ENCODE assay signal across 8 mouse cellular contexts in genomic region chr10:24711071-24711470, GRCm38 (mm10). TPM values are rescaled to one million over a fixed set of nuclear protein-coding genes. Genes with fewer than 3 reads are reported as not detected.
DNase-seq lines count a peak whose midpoint lies in the region; ATAC-seq and TF ChIP-seq lines count a peak whose summit lies in the region.

No protein-coding gene starts in this region.

- TF ChIP-seq POLR2A in cortical plate, adult 2 months (IDR thresholded peaks at IDR 0.05; ENCODE audit: extremely low read depth, insufficient read depth, low read length), result no peak

- ATAC-seq in hindbrain, embryonic 16.5 days, result 0 out of 2 replicates have a peak, but pooled peaks have one; percentile 28

- H3K9ac ChIP-seq in hindbrain, embryonic 16.5 days (ENCODE audit: low read depth, low read length), result peak overlapping the region; percentile 80; the same call in 1 of the 2 replicates

- H3K4me2 ChIP-seq in hindbrain, embryonic 16.5 days (ENCODE audit: low read length), result peak overlapping the region; percentile 97

- no peaks in the 10 kb centered on the region for H3K36me3 ChIP-seq in hindbrain, embryonic 16.5 days (ENCODE audit: control insufficient read depth, insufficient read depth, low read length)
- H3K36me3 ChIP-seq in megakaryocyte, embryonic 14.5 days (replicated peaks; ENCODE audit: low read length), result no peaks in the 10 kb centered on the region

- DNase-seq in layer of hippocampus, adult 2 months (ENCODE audit: low spot score in 2 of 2), result no peak
- no peak for DNase-seq in layer of hippocampus, postnatal 14 days (ENCODE audit: low spot score in 2 of 2)
- DNase-seq in adrenal gland, postnatal 4 days (ENCODE audit: low spot score in 2 of 2), result no peak
- no peak for DNase-seq in adrenal gland, postnatal 10 days
- no peak for DNase-seq in ovary, postnatal 14 days (ENCODE audit: low spot score)

- H3K27me3 ChIP-seq in hindbrain, embryonic 16.5 days (replicated peaks; ENCODE audit: control insufficient read depth, insufficient read depth, low read length), result no peaks in the 10 kb centered on the region
- H3K27me3 ChIP-seq in megakaryocyte, embryonic 14.5 days (replicated peaks), result peaks cover 22% of the 10 kb centered on the region

- H3K9me3 ChIP-seq in hindbrain, embryonic 16.5 days (ENCODE audit: control insufficient read depth, low read length), result no peaks in the 10 kb centered on the region
- no peaks in the 10 kb centered on the region for H3K9me3 ChIP-seq in megakaryocyte, embryonic 14.5 days

- WGBS in hindbrain, embryonic 16.5 days, result 21% methylated on average over 10 of the region's 10 CpGs

- H3K4me1 ChIP-seq in cortical plate, adult 2 months (ENCODE audit: control insufficient read depth, insufficient read depth, low read length), result no peaks in the 10 kb centered on the region; the same call in 1 of the 2 replicates
- H3K4me1 ChIP-seq in hindbrain, embryonic 16.5 days (ENCODE audit: control insufficient read depth, insufficient read depth, low read depth, low read length), result peaks cover 3% of the 10 kb centered on the region
- peaks cover 20% of the 10 kb centered on the region for H3K4me1 ChIP-seq in megakaryocyte, embryonic 14.5 days

- peak overlapping the region; percentile 84; the same call in 1 of the 2 replicates for H3K27ac ChIP-seq in layer of hippocampus, adult 2 months
- no peak overlapping the region for H3K27ac ChIP-seq in cortical plate, adult 2 months (ENCODE audit: insufficient read depth, low read length)
- no peak overlapping the region for H3K27ac ChIP-seq in hindbrain, embryonic 16.5 days (ENCODE audit: low read depth, low read length)

- H3K4me3 ChIP-seq in layer of hippocampus, adult 2 months, result peak overlapping the region; percentile 72
- H3K4me3 ChIP-seq in cortical plate, adult 2 months (ENCODE audit: insufficient read depth, low read length), result peak overlapping the region; percentile 56; the same call in 1 of the 2 replicates
- peak overlapping the region; percentile 77 for H3K4me3 ChIP-seq in hindbrain, embryonic 16.5 days (ENCODE audit: low read length)
- peak overlapping the region; percentile 94 for H3K4me3 ChIP-seq in megakaryocyte, embryonic 14.5 days (replicated peaks)

- TF ChIP-seq CTCF in layer of hippocampus, adult 2 months (conservative IDR thresholded peaks at IDR 0.05), result no peak
- no peak for TF ChIP-seq CTCF in cortical plate, adult 2 months (IDR thresholded peaks at IDR 0.05; ENCODE audit: extremely low read depth, insufficient read depth, low read length)

RNA-seq across cellular contexts. Expression of gene Enpp1, which starts 0.9 kb away (rescaled TPM):
- 1 to 10 TPM; 2.7 to 4.1 TPM for total RNA-seq in layer of hippocampus, adult 2 months (2021)
- total RNA-seq in layer of hippocampus, postnatal 14 days (2021), result 1 to 10 TPM; 4.2 to 5.6 TPM
- 1.6 and 1.9 TPM in 2 replicates for polyA plus RNA-seq in cortical plate, adult 2 months (2012; rRNA removed)
- polyA plus RNA-seq in hindbrain, embryonic 16.5 days (2015; fragmentation: Nextera tagmentation; extraction: Ambion mirVana), result 3.8 and 4.2 TPM in 2 replicates
- 0.44 TPM in 1 of 2 replicates, not detected in the other for polyA plus RNA-seq in megakaryocyte, embryonic 14.5 days (2012; ENCODE audit: insufficient read depth, low replicate concordance)
- total RNA-seq in adrenal gland, postnatal 4 days (2021), result 1 to 10 TPM; 6.0 to 7.7 TPM
- 1 to 10 TPM; 5.3 to 7.0 TPM for total RNA-seq in adrenal gland, postnatal 10 days (2021)
